Mouse (Mus musculus) layer of hippocampus, adult 18-20 months (tissue): Measurements from ENCODE around the gene Bcl11b. TPM values are rescaled to one million over a fixed set of nuclear protein-coding genes. Genes with fewer than 3 reads are reported as not detected.
A peak's percentile ranks its signal among the peaks of the same experiment; 100 is the strongest.

Experiments
- DNase-seq, 2 experiments: peaks; one replicate each; pipeline ENCODE4 v3.0.0; 2022; ENCODE audit warnings: low spot score in 2 of 2
- total RNA-seq, 2 experiments: library from RNA; stranded (reverse); gene quantifications; 2 replicates each; pipeline ENCODE4 v1.2.3; 2021

Gene Bcl11b
- total RNA-seq, 2 experiments from 2014 or later, result 143 to 144 TPM

GRCm38 (mm10) chr12:107999751-108000714 is 3.4 kb downstream of the Bcl11b start:
- DNase-seq, result peak in 1 of 2 experiments; percentile 37

- peak; percentile 77 to 94 for DNase-seq
These were observed 4.7 kb downstream of the Bcl11b start for GRCm38 (mm10) chr12:107998746-107999145.

DNA sequence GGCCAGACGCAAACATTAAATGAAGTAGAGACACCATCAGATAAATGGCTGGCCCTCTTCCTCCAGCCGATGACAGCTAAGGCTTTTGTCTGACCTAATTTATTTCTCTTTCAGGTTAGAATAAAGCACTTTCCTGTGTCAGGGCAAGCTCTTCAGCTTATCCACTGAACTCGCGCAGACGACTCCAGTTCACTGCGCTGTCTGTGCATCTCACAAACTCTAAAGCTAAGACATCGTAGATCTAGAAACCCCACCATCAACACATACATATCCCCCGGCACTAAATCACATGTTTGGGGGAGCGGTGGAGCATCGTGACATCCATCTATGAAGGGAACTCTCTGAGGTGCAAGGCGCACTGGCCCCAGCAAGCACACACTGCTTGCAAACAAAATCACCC is 5.5 kb downstream of the Bcl11b start:
- peak in 1 of 2 experiments; percentile 34 for DNase-seq

DNA sequence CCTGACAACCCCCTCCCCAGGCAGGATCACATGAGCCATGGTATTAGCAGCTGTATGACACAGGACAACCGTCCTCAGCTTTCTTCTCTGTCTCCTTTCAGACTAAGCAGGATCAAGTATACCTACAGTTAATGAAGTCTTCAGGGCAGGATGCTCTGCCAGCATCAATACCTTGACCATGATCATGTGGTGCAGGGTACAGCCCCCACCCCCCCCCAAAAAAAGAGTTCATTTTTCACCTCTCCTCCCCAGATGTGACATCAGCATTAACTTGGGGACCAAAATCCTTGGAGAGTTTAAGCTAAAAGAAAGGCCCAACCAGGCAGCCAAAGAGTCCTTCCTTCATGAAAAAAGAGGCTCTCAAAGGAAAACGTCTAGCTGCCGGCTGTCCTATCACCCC is 6.2 kb downstream of the Bcl11b start:
- no peak for DNase-seq

DNA sequence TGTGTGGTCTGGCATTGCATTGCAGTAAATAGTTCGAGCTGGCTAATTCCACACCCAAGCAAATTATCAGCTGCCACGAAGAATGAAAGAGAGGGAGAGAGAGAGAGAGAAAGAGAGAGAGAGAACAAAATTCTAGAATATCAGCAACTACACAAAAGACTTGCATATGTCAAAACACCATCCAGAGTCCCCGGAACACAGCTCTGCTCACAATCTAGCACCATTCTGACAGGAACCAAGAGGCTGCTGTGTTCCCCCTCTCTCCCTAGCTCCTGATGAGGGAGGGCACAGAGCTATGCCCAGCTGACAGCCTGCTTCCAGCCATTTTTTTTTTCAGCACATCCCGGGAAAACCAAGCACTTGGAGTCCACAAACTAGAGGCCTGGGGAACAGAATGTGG is 6.6 kb downstream of the Bcl11b start:
- DNase-seq, result no peak

- no peak for DNase-seq
These were observed 7.2 kb downstream of the Bcl11b start for GRCm38 (mm10) chr12:107996216-107996615.

DNA sequence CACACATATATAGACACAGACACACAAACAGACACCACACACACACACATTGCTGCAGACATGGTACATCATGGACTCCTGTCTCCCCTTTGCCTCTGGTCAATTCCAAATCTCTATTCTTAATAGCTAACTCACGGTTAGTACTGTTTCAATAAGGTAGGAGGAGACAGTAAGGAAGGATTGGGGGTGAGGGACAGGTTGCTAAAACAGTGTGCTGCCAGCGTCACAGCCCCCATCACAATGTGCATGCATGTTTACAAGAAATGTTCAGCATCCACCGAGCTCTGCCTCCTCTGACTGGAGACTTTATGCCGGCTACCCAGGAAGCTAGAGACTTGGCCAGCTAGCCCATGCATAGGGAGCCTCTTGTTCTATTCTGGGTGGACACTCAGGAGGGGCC is 9.0 kb downstream of the Bcl11b start:
- DNase-seq, result no peak

GRCm38 (mm10) chr12:107993029-107993428 is 10.4 kb downstream of the Bcl11b start:
- no peak for DNase-seq

DNA sequence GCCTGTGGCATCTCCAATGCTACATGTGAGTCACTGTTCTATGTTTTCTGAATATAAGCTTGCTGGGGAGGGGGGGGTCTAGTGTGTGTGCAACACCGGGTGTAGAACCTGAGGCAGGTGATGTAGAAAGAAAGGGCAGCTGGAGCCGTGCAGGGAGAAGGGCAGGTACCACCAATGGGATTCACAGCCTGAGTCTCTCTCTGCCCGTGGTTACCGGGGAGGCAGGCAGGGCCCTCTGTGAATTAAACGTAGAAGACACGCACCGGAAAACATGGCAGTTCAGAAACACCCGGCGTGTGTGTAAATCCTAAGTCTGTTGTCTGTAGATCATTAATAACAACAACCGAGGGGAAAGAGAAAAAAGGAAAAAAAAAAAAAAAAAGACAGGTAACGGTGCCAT is 12.2 kb downstream of the Bcl11b start:
- no peak for DNase-seq

GRCm38 (mm10) chr12:107983211-107983610 is 20.2 kb downstream of the Bcl11b start:
- DNase-seq, result no peak

DNA sequence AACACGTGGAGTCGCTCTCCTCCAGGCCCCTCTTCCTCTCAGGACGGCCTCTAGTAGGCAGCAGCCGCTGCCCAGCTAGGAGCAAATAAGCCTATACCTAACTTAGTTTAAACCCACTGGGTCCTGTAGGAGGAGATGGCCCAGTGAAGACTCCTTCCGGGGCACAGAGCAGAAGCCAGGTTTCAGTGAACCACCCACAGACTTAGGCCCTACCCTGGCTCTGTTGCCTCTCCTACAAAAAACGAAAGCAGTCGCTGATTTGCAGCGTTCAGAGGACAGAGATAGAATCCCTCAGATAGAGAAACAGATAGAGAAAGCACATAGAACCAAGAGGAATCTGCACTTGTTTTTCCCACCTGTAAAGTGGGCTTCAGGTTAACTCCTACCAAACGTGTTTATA is 21.1 kb downstream of the Bcl11b start:
- DNase-seq, result no peak

DNA sequence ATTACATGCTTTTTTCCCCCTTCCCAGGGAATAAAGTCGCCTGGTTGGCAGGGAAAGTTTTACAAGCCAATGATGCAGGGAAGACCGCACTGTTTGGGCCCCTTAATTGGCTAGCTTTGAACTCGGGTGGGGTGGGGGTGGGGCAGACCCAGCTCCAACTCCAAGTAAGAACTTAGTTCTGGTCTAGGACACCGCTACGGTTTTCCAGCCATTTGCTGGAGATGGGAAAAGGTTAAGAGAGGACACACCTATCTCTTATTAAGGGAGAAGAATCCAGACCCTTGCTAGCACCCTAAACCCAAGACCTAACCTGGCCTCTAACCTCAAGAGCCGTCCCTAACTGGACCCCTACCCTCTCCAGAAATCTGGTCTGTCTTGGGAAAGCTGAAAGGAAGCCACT is 22.2 kb downstream of the Bcl11b start:
- DNase-seq, result no peak

GRCm38 (mm10) chr12:107980261-107980961 is 23.0 kb downstream of the Bcl11b start:
- no peak for DNase-seq

DNA sequence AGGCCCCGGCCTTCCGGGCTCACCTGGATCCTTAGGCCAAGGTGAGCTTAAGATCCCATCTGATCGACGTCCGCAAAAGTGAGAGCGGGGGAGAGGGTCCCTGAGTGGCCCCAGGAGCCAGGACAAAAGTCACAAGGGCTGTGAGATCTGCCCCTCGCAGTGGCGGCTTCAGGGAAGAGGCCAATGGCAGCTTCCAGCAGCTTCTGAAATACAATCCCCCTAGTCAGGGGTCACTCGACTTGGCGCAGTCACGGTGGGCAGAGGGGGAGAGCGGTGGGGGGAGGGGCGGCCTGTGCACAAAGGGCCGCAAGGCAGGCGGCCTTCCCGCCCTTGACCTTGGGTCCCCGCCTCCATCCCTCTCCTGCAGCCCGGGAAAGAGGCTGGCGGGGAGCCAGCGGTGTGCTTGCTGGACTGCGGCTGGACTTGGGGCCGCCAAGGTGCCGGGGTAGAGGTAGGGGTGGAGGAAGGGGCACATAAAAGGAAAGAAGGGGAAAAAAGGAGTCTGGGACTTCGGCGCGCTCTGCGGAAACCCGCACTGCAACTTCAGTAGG is 23.6 kb downstream of the Bcl11b start:
- DNase-seq, result no peak

- no peak for DNase-seq
These were observed 24.6 kb downstream of the Bcl11b start for GRCm38 (mm10) chr12:107978736-107979255.

- DNase-seq, result no peak
These were observed 25.3 kb downstream of the Bcl11b start for GRCm38 (mm10) chr12:107978063-107978462.

DNA sequence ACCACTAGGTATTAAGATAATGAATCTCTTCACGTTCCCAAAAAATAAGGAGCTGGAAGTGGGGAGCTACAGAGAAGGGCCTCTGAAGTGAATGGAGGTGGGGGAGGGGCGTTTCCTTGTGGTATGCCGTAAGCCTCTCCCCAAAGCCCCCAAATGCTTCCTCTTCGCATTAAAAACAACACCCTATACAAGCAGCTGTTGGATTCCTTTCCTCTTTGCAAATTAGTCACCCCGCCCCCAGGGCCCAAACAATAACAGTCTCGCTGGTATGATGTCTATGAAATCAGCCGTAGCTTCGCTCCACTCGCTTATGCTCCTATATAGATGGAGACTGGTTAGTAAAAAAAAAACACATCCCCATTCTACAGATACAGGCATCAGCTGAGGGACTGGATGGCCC is 25.9 kb downstream of the Bcl11b start:
- DNase-seq, result no peak

DNA sequence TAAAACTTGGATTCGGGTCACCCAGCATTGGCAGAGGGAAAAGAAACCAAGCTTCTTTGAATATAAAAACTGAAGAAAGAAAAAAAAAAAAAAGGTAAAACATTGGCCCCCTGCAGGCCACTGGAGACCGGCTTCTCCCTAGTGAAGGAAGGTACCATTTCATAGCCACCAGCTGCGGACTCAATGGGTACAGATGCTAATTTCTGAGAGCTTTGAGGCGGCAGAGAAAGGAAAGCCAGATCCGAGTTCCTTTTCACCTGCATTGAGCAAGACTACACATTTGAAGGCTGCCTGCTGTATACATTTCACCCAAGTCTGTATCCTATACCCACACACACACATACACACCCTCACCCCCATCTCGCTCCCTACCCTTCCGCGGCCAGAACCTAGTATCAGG is 26.3 kb downstream of the Bcl11b start:
- no peak for DNase-seq

DNA sequence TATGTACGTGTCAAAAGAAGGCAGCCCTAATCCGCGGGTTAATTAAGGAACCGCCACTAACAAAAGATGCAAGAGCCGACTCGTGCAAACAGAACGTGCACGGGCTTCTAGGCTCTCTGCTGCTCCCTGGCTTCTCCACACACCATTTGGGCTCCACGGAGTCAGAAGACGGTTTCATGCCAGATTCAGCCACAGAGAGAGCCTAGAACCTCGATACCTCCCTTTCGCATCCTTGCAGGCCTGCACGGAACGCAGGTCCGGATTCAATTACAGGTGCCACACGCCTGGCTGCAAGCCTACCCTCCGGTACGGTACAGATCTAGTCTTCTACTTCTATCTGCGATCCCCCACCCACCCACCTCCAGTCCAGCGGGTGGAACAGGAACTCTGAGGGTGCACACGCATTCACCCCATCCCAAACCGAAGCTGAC is 26.8 kb downstream of the Bcl11b start:
- peak in 1 of 2 experiments; percentile 54 for DNase-seq

DNA sequence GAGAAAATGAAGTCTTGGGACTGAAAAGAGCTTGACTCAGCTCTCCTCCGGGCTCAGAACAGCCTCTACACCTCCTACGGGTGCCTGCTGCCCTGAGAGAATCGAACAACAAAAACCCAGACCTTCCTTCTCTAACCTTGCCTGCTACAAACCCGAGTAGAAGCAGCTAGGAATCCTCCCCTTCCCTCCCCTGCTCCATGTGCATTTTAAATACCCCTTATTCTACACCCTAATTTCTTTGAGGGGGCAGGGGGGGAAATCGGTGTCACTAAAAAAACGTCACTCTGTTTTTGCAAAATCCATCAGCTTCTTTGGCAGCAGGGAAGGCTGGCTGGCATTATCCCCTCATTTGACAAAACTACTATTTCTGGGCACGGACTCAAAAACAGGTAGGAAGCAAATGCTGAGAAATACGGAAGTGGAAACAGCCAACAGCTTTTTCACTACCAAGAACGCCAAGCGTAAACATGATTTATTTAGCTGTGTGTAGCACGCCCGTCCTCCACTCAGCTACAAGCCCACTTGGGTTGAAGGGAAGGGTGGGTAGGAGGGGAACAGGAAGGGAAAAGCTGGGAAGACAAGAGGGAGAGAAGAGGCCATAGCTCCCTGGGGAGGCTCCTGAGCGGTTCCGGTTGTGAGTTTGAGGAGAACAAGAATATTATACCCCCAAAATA is 27.4 kb downstream of the Bcl11b start:
- peak in 1 of 2 experiments; percentile 75 for DNase-seq

DNA sequence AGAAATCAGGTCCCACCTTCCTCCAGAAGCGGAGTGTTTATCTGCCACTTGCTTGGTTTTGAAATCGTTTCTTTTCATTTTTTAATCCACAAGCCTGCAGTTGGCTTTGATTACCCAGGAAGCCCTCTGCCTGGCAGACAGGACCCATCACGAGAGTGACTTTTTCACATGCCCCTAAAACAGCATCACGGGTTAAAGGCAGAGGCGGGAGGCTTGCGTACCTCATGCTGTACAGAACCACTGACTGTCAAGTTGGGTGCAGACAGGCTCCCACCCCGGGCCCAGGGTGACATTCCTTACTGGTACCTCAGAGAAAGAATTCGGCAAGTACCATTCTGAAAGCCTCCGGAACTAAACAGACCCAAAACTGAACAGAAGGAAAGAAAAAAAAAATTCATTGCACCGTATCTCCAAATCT is 27.9 kb downstream of the Bcl11b start:
- no peak for DNase-seq
